Mouse (Mus musculus) heart, postnatal 0 days (tissue): Measurements from ENCODE around the gene 1700001O22Rik. TPM values are rescaled to one million over a fixed set of nuclear protein-coding genes. Genes with fewer than 3 reads are reported as not detected.

Source experiments
- ATAC-seq: fragments of 200-750 bp; cut with Nextera tagmentation; 2 replicates; pipeline ENCODE4 v1.8.0; 2017; ENCODE audit warnings: low read depth, moderate number of reproducible peaks, moderate library complexity; ENCODE audit not compliant: insufficient read depth
- DNase-seq: peaks from one replicate; pipeline ENCODE4 v3.0.0-alpha.2; 2016; ENCODE audit warnings: low spot score
- H3K27ac ChIP-seq: fragments of 300-500 bp; sonication (generic); 2 replicates; pipeline ENCODE4 v1.5.1; 2014; ENCODE audit warnings: low read depth, mild to moderate bottlenecking
- H3K27me3 ChIP-seq: fragments of 300-500 bp; sonication (generic); 2 replicates; pipeline ENCODE4 v1.6.1; 2014; ENCODE audit warnings: low read length, mixed read lengths; ENCODE audit not compliant: control insufficient read depth, insufficient read depth
- H3K36me3 ChIP-seq: fragments of 300-500 bp; sonication (generic); replicated peaks from 2 replicates; pipeline ENCODE4 v1.6.1; 2014; ENCODE audit warnings: low read length, mixed read lengths; ENCODE audit not compliant: control insufficient read depth, insufficient read depth
- H3K4me1 ChIP-seq: fragments of 300-500 bp; sonication (generic); 2 replicates; pipeline ENCODE4 v1.6.1; 2014; ENCODE audit warnings: antibody characterized with exemption; ENCODE audit not compliant: control insufficient read depth, insufficient read depth
- H3K4me2 ChIP-seq: fragments of 300-500 bp; sonication (generic); 2 replicates; pipeline ENCODE4 v1.6.1; 2014; ENCODE audit warnings: low read depth, mild to moderate bottlenecking, low read length, moderate library complexity
- H3K4me3 ChIP-seq: fragments of 300-500 bp; sonication (generic); 2 replicates; pipeline ENCODE4 v1.5.1; 2014; ENCODE audit warnings: low read depth, low read length
- H3K9ac ChIP-seq: fragments of 300-500 bp; sonication (generic); replicated peaks from 2 replicates; pipeline ENCODE4 v1.6.1; 2014; ENCODE audit warnings: low read depth, low read length, mixed read lengths
- H3K9me3 ChIP-seq: fragments of 300-500 bp; sonication (generic); replicated peaks from 2 replicates; pipeline ENCODE4 v1.6.1; 2016; ENCODE audit warnings: low read length; ENCODE audit not compliant: control insufficient read depth
- CTCF ChIP-seq: IDR thresholded peaks from 2 replicates; pipeline ENCODE4 v1.5.1; 2016; ENCODE audit warnings: antibody characterized with exemption, control low read depth, low read depth
- EP300 ChIP-seq: IDR thresholded peaks from 2 replicates; pipeline ENCODE4 v1.6.1; 2016; ENCODE audit warnings: antibody characterized with exemption, low read depth
- WGBS: fragments of 180-500 bp; shearing (Covaris S2); extraction: QIAGEN DNeasy Blood & Tissue Kit; methylation state at CpG from one replicate; pipeline ENCODE4 v1.1.7; 2014; 5-methylcytosine and 5-hydroxymethylcytosine counted together
- polyA plus RNA-seq: library from polyadenylated mRNA; unstranded; fragments of >200 nt; fragmentation: Nextera tagmentation; extraction: Ambion mirVana; gene quantifications from 2 replicates; pipeline ENCODE4 v1.2.1, GENCODE M21; 2015
- total RNA-seq: library from RNA; depleted of rRNA; stranded (reverse); fragments of >200 nt; gene quantifications from 2 replicates; pipeline ENCODE4 v1.2.3, GENCODE M21; 2014; ENCODE audit warnings: low replicate concordance

1700001O22Rik gene
- total and polyA plus RNA-seq, 2 experiments from 2014 or later = 1.5 to 1.9 TPM

- H3K27me3 ChIP-seq = peaks cover 8% of the 10 kb centered on the region; the same call in 1 of the 2 replicates
- TF ChIP-seq CTCF (no peak), EP300 (no peak)
- H3K36me3 ChIP-seq = no peaks in the 10 kb centered on the region
- peak overlapping the region; percentile 72 for H3K9ac ChIP-seq
- H3K27ac ChIP-seq = no peak overlapping the region; the same call in 1 of the 2 replicates
- H3K9me3 ChIP-seq = no peaks in the 10 kb centered on the region
- ATAC-seq = peak; percentile 42
- peak overlapping the region; percentile 90 for H3K4me2 ChIP-seq
- 1% methylated on average over 77 of the region's 80 CpGs for WGBS
- peak overlapping the region; percentile 68 for H3K4me3 ChIP-seq
- no peaks in the 10 kb centered on the region for H3K4me1 ChIP-seq
- no peak for DNase-seq
Measured at GRCm38 (mm10) chr2:30845152-30846070, 42.0 kb upstream of the 1700001O22Rik start.

DNA sequence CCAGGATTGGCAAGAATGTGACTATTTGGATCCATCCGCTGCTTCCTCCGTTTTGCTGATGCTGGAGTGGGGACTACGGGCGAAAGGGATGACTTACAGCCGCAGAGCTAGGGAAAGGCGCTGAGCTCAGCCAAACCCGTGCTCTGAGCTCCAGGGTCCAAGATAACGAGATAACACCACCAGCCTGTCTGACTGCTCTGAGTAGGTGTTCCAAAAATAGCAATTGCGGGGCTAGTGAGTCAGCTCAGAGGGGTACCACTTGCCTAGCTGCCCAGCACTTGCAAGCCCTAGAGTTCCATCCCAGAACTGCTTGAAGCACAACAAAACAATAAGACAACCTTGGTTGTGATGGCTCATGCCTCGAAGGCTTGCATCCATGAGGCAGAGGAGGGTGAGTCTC, 39.2 kb upstream of the 1700001O22Rik start:
- Histone ChIP-seq H3K27ac (no peak overlapping the region), H3K4me1 (no peaks in the 10 kb centered on the region), H3K27me3 (peaks cover 8% of the 10 kb centered on the region; the same call in 1 of the 2 replicates), H3K4me2 (no peak overlapping the region), H3K36me3 (no peaks in the 10 kb centered on the region), H3K9me3 (no peaks in the 10 kb centered on the region), H3K4me3 (no peak overlapping the region), H3K9ac (no peak overlapping the region)
- DNase-seq (no peak), ATAC-seq (0 out of 2 replicates have a peak, but pooled peaks have one; percentile 34)
- TF ChIP-seq EP300 (no peak), CTCF (no peak)
- WGBS = 17% methylated on average over 10 of the region's 10 CpGs

DNA sequence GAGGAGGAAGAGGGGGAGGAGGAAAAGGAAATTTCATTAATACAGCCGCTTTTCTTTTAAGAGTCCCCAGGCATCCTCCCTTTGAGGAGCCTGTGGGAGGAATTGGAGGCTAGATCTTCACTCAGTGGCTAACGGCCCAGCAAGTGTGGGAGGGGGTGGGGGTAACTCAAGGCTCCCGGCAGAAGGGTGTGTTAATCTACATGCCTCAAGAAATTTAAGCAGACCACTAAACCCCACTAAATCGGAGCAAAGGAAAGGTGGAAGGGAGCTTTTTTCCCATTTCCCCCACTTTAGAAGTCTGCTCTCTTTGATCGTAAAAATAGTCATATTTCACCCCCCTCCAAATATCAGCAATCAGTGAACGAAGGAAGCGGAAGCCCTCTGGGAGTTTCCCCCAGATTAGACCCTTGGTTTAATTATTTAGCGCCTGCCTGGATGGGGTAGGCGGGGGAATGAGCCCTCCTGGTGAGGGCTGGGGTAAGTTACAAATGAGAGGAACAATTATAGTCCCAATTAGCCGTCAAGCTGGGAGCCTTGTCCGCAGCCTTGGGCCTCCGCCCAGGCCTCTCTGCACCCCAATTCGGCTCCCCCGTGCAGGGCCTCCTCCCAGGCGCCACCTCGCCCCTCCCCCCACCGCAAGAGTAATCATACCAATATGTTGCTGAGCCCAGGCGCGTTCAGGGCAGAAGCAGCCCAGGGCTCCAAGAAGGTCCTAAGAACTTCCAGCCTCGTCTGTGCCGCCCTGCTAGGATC, 33.0 kb upstream of the 1700001O22Rik start:
- H3K36me3 ChIP-seq = no peaks in the 10 kb centered on the region
- H3K9ac ChIP-seq = no peak overlapping the region
- TF ChIP-seq CTCF = no peak
- no peak for TF ChIP-seq EP300
- 33% methylated on average over 21 of the region's 21 CpGs for WGBS
- DNase-seq = no peak
- H3K4me2 ChIP-seq = peak overlapping the region; percentile 12; the same call in 1 of the 2 replicates
- H3K4me1 ChIP-seq = peaks cover 5% of the 10 kb centered on the region; the same call in 1 of the 2 replicates
- H3K27me3 ChIP-seq = no peaks in the 10 kb centered on the region
- no peak overlapping the region for H3K27ac ChIP-seq
- no peaks in the 10 kb centered on the region for H3K9me3 ChIP-seq
- ATAC-seq = no peak
- H3K4me3 ChIP-seq = no peak overlapping the region

DNA sequence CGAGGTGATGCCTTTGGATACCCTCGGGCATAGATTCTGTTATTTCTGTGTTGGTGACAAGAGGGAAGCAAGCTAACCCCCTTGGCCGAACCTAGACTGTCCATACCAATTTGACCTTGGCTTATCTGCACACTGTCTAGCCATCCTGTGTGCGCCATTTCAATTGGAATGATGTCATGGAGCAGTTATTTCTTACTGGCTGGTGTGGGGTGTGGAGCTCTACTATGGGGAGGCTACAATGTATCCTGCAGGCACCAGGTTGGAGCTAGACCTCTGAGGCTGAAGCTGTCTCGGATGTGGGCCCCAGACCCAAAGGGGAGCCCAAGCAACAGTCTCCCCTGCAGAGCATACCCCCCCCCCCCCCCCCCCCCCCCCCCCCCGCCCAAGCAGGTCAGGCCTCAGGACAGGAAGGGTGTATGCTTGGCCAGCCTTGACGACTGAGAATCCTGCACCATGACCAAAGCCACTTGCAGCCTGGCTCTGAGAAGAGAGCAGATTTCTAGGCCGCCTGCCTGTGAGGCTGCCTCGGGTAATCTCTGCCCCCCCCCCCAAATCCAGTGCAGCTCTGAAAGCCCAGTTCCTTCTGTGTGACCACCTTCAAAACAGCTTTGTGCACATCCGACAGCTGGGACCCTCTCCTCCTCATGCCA, 31.0 kb upstream of the 1700001O22Rik start, which contains the start of gene Prrx2:
Gene Prrx2, plus strand, starts transcription at position 600 of the 650 bp plus-strand sequence.
- no peaks in the 10 kb centered on the region for H3K9me3 ChIP-seq
- no peaks in the 10 kb centered on the region for H3K36me3 ChIP-seq
- DNase-seq (no peak), ATAC-seq (peak; percentile 61)
- H3K9ac ChIP-seq = no peak within 1 kb of the TSS
- no peaks in the 10 kb centered on the region for H3K27me3 ChIP-seq
- no peak within 1 kb of the TSS for H3K4me3 ChIP-seq
- TF ChIP-seq CTCF = no peak
- no peak for TF ChIP-seq EP300
- 47% methylated on average over 8 of the region's 10 CpGs for WGBS
- H3K4me1 ChIP-seq = peaks cover 5% of the 10 kb centered on the region; the same call in 1 of the 2 replicates
- peak within 1 kb of the TSS; percentile 25; the same call in 1 of the 2 replicates for H3K27ac ChIP-seq
- no peak within 1 kb of the TSS for H3K4me2 ChIP-seq

DNA sequence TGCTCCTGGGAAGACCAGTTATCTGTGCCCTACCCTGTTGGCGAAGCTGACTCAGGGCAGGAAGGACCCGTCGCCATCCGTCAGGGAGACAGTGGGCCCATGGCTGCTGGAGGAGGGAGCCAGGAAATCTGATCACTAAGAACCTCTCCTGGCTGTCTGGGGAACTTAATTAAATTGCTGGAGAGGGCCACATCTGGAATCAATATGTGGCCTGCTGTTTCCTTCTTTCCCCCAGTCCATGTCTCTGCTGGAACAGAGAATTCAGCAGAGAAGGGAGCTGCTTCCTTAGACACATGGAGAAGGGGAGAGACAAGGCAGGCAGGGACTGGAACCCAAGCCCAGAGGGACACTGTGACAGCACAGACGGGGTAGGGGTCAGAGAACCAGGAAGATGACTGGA, 30.2 kb upstream of the 1700001O22Rik start:
- Histone ChIP-seq H3K27ac (0 out of 2 replicates have a peak overlapping the region, but pooled peaks have one; percentile 18), H3K9ac (no peak overlapping the region), H3K27me3 (no peaks in the 10 kb centered on the region), H3K36me3 (no peaks in the 10 kb centered on the region), H3K4me3 (no peak overlapping the region), H3K4me1 (peaks cover 5% of the 10 kb centered on the region; the same call in 1 of the 2 replicates), H3K9me3 (no peaks in the 10 kb centered on the region), H3K4me2 (no peak overlapping the region)
- DNase-seq (no peak), ATAC-seq (no peak)
- TF ChIP-seq EP300 = no peak
- TF ChIP-seq CTCF = no peak
- 69% methylated on average over 5 of the region's 5 CpGs for WGBS
